Mouse (Mus musculus): ENCODE measurements around the gene Gnmt. TPM values are rescaled to one million over a fixed set of nuclear protein-coding genes. Genes with fewer than 3 reads are reported as not detected.

Gnmt gene
- polyA plus RNA-seq, 1 experiment from 2014 or later = 0.37 TPM

GRCm38 (mm10) chr17:46691390-46691789, 37.6 kb downstream of the Gnmt start:
- no peak for DNase-seq (ENCODE audit: low spot score)
- Histone ChIP-seq H3K4me3 (ENCODE audit: low read depth, low read length) (no peak overlapping the region), H3K4me2 (ENCODE audit: low read depth) (no peak overlapping the region), H3K27ac (ENCODE audit: low read depth, low read length) (no peak overlapping the region), H3K9me3 (ENCODE audit: control insufficient read depth, low read length) (no peaks in the 10 kb centered on the region), H3K36me3 (ENCODE audit: control insufficient read depth, insufficient read depth, low read length) (peaks cover 13% of the 10 kb centered on the region), H3K4me1 (ENCODE audit: control insufficient read depth, insufficient read depth, low read length) (no peaks in the 10 kb centered on the region), H3K27me3 (ENCODE audit: control insufficient read depth, insufficient read depth, low read length) (no peaks in the 10 kb centered on the region), H3K9ac (ENCODE audit: low read length) (no peak overlapping the region)
- WGBS = 91% methylated on average over 2 of the region's 2 CpGs
- no peak for ATAC-seq (ENCODE audit: insufficient read depth, low FRiP score, low TSS enrichment)

DNA sequence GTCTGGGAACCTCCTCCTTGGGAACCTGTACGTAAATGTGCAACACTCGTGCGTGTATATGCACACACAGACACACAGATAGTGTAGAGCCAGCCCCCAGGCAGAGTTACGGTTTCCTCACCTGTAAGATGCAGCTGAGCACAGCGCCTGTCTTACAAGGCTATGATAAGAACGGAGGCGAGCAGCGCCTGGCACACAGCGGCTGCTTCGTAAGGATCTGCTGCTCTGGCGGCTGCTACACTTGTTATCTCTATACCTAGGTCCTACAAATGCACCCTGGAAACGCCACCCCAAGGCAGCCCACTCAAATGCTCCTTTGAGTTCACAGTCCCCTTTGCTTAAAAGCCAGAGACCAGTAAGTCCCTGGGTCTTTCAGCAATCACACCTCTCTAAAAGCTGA, 38.3 kb downstream of the Gnmt start:
- DNase-seq (ENCODE audit: low spot score) (no peak), ATAC-seq (ENCODE audit: insufficient read depth, low FRiP score, low TSS enrichment) (no peak)
- H3K9me3 ChIP-seq (ENCODE audit: control insufficient read depth, low read length) = no peaks in the 10 kb centered on the region
- no peak overlapping the region for H3K4me3 ChIP-seq (ENCODE audit: low read depth, low read length)
- no peaks in the 10 kb centered on the region for H3K4me1 ChIP-seq (ENCODE audit: control insufficient read depth, insufficient read depth, low read length)
- H3K9ac ChIP-seq (ENCODE audit: low read length) = no peak overlapping the region
- H3K27me3 ChIP-seq (ENCODE audit: control insufficient read depth, insufficient read depth, low read length) = no peaks in the 10 kb centered on the region
- H3K36me3 ChIP-seq (ENCODE audit: control insufficient read depth, insufficient read depth, low read length) = peaks cover 20% of the 10 kb centered on the region
- H3K4me2 ChIP-seq (ENCODE audit: low read depth) = no peak overlapping the region
- no peak overlapping the region for H3K27ac ChIP-seq (ENCODE audit: low read depth, low read length)
- 94% methylated on average over 12 of the region's 12 CpGs for WGBS

GRCm38 (mm10) chr17:46685913-46686312, 43.1 kb downstream of the Gnmt start:
- no peak overlapping the region for H3K4me3 ChIP-seq (ENCODE audit: low read depth, low read length)
- peaks cover 8% of the 10 kb centered on the region for H3K4me1 ChIP-seq (ENCODE audit: control insufficient read depth, insufficient read depth, low read length)
- no peak overlapping the region for H3K27ac ChIP-seq (ENCODE audit: low read depth, low read length)
- H3K9ac ChIP-seq (ENCODE audit: low read length) = no peak overlapping the region
- 95% methylated on average over 6 of the region's 6 CpGs for WGBS
- ATAC-seq (ENCODE audit: insufficient read depth, low FRiP score, low TSS enrichment) (no peak), DNase-seq (ENCODE audit: low spot score) (no peak)
- H3K36me3 ChIP-seq (ENCODE audit: control insufficient read depth, insufficient read depth, low read length) = peaks cover 33% of the 10 kb centered on the region
- no peaks in the 10 kb centered on the region for H3K27me3 ChIP-seq (ENCODE audit: control insufficient read depth, insufficient read depth, low read length)
- H3K4me2 ChIP-seq (ENCODE audit: low read depth) = no peak overlapping the region
- no peaks in the 10 kb centered on the region for H3K9me3 ChIP-seq (ENCODE audit: control insufficient read depth, low read length)

GRCm38 (mm10) chr17:46682654-46683389, 46.1 kb downstream of the Gnmt start:
- WGBS = 83% methylated on average over 16 of the region's 16 CpGs
- ATAC-seq (ENCODE audit: insufficient read depth, low FRiP score, low TSS enrichment) = no peak
- H3K36me3 ChIP-seq (ENCODE audit: control insufficient read depth, insufficient read depth, low read length) = peaks cover 31% of the 10 kb centered on the region

DNA sequence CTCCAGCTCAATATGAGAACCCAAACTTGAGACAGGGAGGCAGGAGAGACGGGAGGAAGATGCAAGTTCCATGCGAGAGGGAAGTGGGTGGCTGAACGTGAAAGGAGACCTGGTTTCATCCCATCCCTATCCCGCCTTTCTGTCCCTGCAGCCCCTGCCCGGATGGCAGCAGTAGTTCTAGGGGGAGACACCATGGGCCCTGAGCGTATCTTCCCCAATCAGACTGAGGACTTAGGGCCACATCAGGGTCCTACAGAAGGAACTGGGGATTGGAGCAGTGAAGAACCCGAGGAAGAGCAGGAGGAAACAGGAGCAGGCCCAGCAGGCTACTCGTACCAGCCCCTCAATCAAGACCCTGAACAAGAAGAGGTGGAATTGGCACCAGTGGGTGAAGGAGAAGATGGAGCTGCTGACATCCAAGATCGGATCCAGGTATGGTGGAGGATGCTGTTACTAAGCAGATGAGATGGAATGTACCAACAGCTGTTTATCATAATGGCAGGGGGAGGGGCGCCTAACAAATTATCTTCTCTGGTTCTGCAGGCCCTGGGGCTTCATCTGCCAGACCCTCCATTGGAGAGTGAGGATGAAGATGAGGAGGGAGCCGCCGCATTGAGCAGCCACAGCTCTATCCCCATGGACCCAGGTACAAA, 47.4 kb downstream of the Gnmt start:
- ATAC-seq (ENCODE audit: insufficient read depth, low FRiP score, low TSS enrichment) (no peak), DNase-seq (ENCODE audit: low spot score) (no peak)
- no peaks in the 10 kb centered on the region for H3K27me3 ChIP-seq (ENCODE audit: control insufficient read depth, insufficient read depth, low read length)
- 30% methylated on average over 12 of the region's 12 CpGs for WGBS
- H3K9ac ChIP-seq (ENCODE audit: low read length) = peak overlapping the region; percentile 43; the same call in 1 of the 2 replicates
- H3K4me1 ChIP-seq (ENCODE audit: control insufficient read depth, insufficient read depth, low read length) = peaks cover 8% of the 10 kb centered on the region
- peak overlapping the region; percentile 58 for H3K4me3 ChIP-seq (ENCODE audit: low read depth, low read length)
- H3K9me3 ChIP-seq (ENCODE audit: control insufficient read depth, low read length) = no peaks in the 10 kb centered on the region
- peaks cover 26% of the 10 kb centered on the region for H3K36me3 ChIP-seq (ENCODE audit: control insufficient read depth, insufficient read depth, low read length)
- H3K27ac ChIP-seq (ENCODE audit: low read depth, low read length) = no peak overlapping the region
- H3K4me2 ChIP-seq (ENCODE audit: low read depth) = peak overlapping the region; percentile 87

More at GRCm38 (mm10) chr17:46682654-46683389, 46.1 kb downstream of the Gnmt start:
- DNase-seq (ENCODE audit: low spot score) = no peak
- Histone ChIP-seq H3K4me3 (ENCODE audit: low read depth, low read length) (no peak overlapping the region), H3K4me2 (ENCODE audit: low read depth) (no peak overlapping the region), H3K4me1 (ENCODE audit: control insufficient read depth, insufficient read depth, low read length) (peaks cover 8% of the 10 kb centered on the region), H3K9me3 (ENCODE audit: control insufficient read depth, low read length) (no peaks in the 10 kb centered on the region), H3K27me3 (ENCODE audit: control insufficient read depth, insufficient read depth, low read length) (no peaks in the 10 kb centered on the region), H3K9ac (ENCODE audit: low read length) (no peak overlapping the region), H3K27ac (ENCODE audit: low read depth, low read length) (no peak overlapping the region)

DNA sequence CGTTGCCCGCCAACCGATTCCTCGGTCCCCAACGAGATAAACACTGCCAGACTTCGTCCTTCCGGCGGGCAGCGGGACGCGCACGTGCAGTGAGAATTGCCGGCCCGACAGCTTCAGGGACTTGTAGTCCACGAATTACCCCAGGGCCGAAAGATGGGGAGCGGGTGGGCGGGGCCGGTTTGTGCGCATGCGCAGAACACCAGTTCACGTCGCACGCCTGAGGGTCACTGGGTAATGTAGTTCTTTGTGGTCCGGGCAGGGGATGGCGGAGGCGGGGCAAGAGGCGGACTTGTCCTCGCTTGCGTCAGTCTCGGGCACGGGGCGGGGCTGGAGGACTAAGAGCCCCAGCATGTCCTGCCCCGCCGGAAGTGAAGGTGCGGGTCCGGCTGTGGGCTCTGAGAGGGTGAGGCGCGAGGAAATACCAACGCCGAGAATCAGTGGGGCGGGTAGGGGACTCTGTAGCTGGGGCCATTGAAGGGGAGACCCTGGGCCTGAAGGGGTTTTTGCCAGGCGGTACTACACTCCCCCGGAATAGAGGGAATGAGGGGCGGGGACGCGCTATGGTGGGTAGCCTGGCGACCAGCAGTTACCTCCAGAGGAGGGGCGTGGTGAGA, 48.1 kb downstream of the Gnmt start, which contains the start of gene Klhdc3:
Gene Klhdc3, minus strand, starts transcription at position 155 of the 614 bp plus-strand sequence.
- ATAC-seq (ENCODE audit: insufficient read depth, low FRiP score, low TSS enrichment) (peak; percentile 95), DNase-seq (ENCODE audit: low spot score) (peak; percentile 100)
- WGBS = under 1% methylated on average over 47 of the region's 49 CpGs
- peak within 1 kb of the TSS; percentile 87 for H3K4me2 ChIP-seq (ENCODE audit: low read depth)
- peak within 1 kb of the TSS; percentile 62 for H3K9ac ChIP-seq (ENCODE audit: low read length)
- H3K4me3 ChIP-seq (ENCODE audit: low read depth, low read length) = peak within 1 kb of the TSS; percentile 58
- peak within 1 kb of the TSS; percentile 73 for H3K27ac ChIP-seq (ENCODE audit: low read depth, low read length)
- H3K27me3 ChIP-seq (ENCODE audit: control insufficient read depth, insufficient read depth, low read length) = no peaks in the 10 kb centered on the region
- no peaks in the 10 kb centered on the region for H3K9me3 ChIP-seq (ENCODE audit: control insufficient read depth, low read length)
- H3K36me3 ChIP-seq (ENCODE audit: control insufficient read depth, insufficient read depth, low read length) = peaks cover 27% of the 10 kb centered on the region
- H3K4me1 ChIP-seq (ENCODE audit: control insufficient read depth, insufficient read depth, low read length) = peaks cover 8% of the 10 kb centered on the region

- Histone ChIP-seq H3K27me3 (ENCODE audit: control insufficient read depth, insufficient read depth, low read length) (no peaks in the 10 kb centered on the region), H3K4me3 (ENCODE audit: low read depth, low read length) (peak overlapping the region; percentile 58), H3K9ac (ENCODE audit: low read length) (peak overlapping the region; percentile 62), H3K9me3 (ENCODE audit: control insufficient read depth, low read length) (no peaks in the 10 kb centered on the region), H3K4me1 (ENCODE audit: control insufficient read depth, insufficient read depth, low read length) (peaks cover 8% of the 10 kb centered on the region), H3K27ac (ENCODE audit: low read depth, low read length) (peak overlapping the region; percentile 73), H3K4me2 (ENCODE audit: low read depth) (peak overlapping the region; percentile 69), H3K36me3 (ENCODE audit: control insufficient read depth, insufficient read depth, low read length) (peaks cover 24% of the 10 kb centered on the region)
- WGBS = 2% methylated on average over 34 of the region's 34 CpGs
- ATAC-seq (ENCODE audit: insufficient read depth, low FRiP score, low TSS enrichment) (peak; percentile 4), DNase-seq (ENCODE audit: low spot score) (peak; percentile 64)
These were observed 48.9 kb downstream of the Gnmt start for GRCm38 (mm10) chr17:46679843-46680759.

DNA sequence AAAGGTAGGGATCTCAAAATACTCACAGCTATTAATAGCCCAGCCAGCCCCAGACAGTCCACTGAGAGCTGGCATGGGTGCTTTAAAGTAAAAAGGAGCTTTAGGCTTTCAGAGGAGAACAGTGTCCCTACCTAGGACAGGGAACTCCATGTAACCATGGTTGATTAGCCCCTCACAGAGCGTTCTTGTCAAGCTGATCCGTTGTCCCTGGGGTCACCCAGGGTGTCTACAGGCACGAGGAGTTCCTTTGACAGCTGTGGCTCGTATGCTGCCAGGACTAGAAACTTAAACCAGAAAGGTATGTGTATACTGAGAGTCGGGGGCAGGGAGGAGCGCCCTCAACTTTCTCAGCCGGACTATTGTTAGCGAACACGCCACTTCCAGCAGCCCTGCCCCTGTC, 50.1 kb downstream of the Gnmt start:
- DNase-seq (ENCODE audit: low spot score) (no peak), ATAC-seq (ENCODE audit: insufficient read depth, low FRiP score, low TSS enrichment) (no peak)
- Histone ChIP-seq H3K9me3 (ENCODE audit: control insufficient read depth, low read length) (no peaks in the 10 kb centered on the region), H3K4me2 (ENCODE audit: low read depth) (peak overlapping the region; percentile 69; the same call in 1 of the 2 replicates), H3K27me3 (ENCODE audit: control insufficient read depth, insufficient read depth, low read length) (no peaks in the 10 kb centered on the region), H3K27ac (ENCODE audit: low read depth, low read length) (no peak overlapping the region), H3K4me1 (ENCODE audit: control insufficient read depth, insufficient read depth, low read length) (peaks cover 8% of the 10 kb centered on the region), H3K9ac (ENCODE audit: low read length) (no peak overlapping the region), H3K4me3 (ENCODE audit: low read depth, low read length) (no peak overlapping the region), H3K36me3 (ENCODE audit: control insufficient read depth, insufficient read depth, low read length) (peaks cover 18% of the 10 kb centered on the region)
- 74% methylated on average over 9 of the region's 9 CpGs for WGBS

Measured in neural tube, embryonic 11.5 days (tissue).